Mouse (Mus musculus) spleen, adult 2 months (tissue): ENCODE data around the gene Entpd7.

ENCODE experiments used
- CTCF ChIP-seq: fragments of 200-500 bp; IDR thresholded peaks from 2 replicates; pipeline ENCODE4 v1.5.1; 2011; ENCODE audit warnings: mild to moderate bottlenecking, inconsistent platforms; ENCODE audit not compliant: insufficient read depth, insufficient read length, insufficient replicate concordance; ENCODE audit errors: extremely low read depth
- POLR2A ChIP-seq: fragments of 200-500 bp; IDR thresholded peaks from 2 replicates; pipeline ENCODE4 v1.6.1; 2011; ENCODE audit warnings: low read depth, low read length, inconsistent platforms

- TF ChIP-seq CTCF (no peak), POLR2A (no peak)
These were observed 72.9 kb downstream of the Entpd7 start for GRCm38 (mm10) chr19:43762410-43762809.
